Mouse (Mus musculus): ENCODE data around the gene Tgfbr2. TPM values are rescaled to one million over a fixed set of nuclear protein-coding genes. Genes with fewer than 3 reads are reported as not detected.

The Tgfbr2 gene
- total RNA-seq (2014; fragmentation: Nextera tagmentation) (not detected in 2 replicates), total RNA-seq (2017) (0.05 and 0.06 TPM in 2 replicates), polyA plus RNA-seq (2012) (not detected in 2 replicates)

GRCm38 (mm10) chr9:116174481-116175461 is at the start of gene Tgfbr2:
TSS of gene Tgfbr2 (minus strand) at chr9:116175360.
- H3K4me1 ChIP-seq (ENCODE audit: insufficient read depth, low read depth, low read length): no peaks in the 10 kb centered on the region
- H3K36me3 ChIP-seq (replicated peaks): no peaks in the 10 kb centered on the region
- no peaks in the 10 kb centered on the region for H3K27me3 ChIP-seq (ENCODE audit: insufficient read depth, low read length)
- H3K9me3 ChIP-seq (replicated peaks): peaks cover 72% of the 10 kb centered on the region
- DNase-seq (ENCODE audit: low spot score) (no peak), ATAC-seq (ENCODE audit: extremely low read depth, insufficient number of reproducible peaks, low FRiP score, poor library complexity, severe bottlenecking) (no peak)
- no peak within 1 kb of the TSS for H3K4me3 ChIP-seq (ENCODE audit: low read depth, low read length)
- TF ChIP-seq TAL1 (conservative IDR thresholded peaks at IDR 0.05; ENCODE audit: low read depth, low read length) (no peak), CTCF (IDR thresholded peaks at IDR 0.05; ENCODE audit: low read depth, low read length) (no peak), GATA2 (IDR thresholded peaks at IDR 0.05; ENCODE audit: borderline replicate concordance, low read depth, low read length) (no peak), POLR2AphosphoS5 (IDR thresholded peaks at IDR 0.05; ENCODE audit: insufficient replicate concordance, low read depth, low read length) (no peak), GATA1 (IDR thresholded peaks at IDR 0.05; ENCODE audit: borderline replicate concordance, low read length) (no peak)

DNA sequence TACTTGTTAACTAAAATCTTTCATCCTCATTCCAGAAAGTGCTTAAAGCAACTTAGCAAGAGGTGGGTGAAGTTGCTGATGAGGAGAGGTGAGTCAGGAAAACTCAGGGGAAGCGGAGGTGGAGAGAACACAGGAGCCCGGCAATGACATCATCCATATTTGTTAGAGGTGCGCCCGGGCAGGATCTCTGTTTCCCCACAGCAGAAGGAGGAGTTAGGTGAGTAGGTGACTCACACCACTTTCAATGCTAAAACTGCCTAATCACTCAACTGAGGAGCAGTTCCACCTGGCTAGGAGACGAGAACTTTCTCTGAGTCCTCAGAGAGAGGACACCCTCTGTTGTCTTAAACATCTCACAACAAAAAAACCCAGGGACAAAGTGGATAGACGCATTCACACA is 48.2 kb upstream of the Tgfbr2 start:
- TF ChIP-seq GATA1 (IDR thresholded peaks at IDR 0.05; ENCODE audit: borderline replicate concordance, low read length) (no peak), GATA2 (IDR thresholded peaks at IDR 0.05; ENCODE audit: borderline replicate concordance, low read depth, low read length) (no peak), TAL1 (conservative IDR thresholded peaks at IDR 0.05; ENCODE audit: low read depth, low read length) (no peak), POLR2AphosphoS5 (IDR thresholded peaks at IDR 0.05; ENCODE audit: insufficient replicate concordance, low read depth, low read length) (no peak), CTCF (IDR thresholded peaks at IDR 0.05; ENCODE audit: low read depth, low read length) (no peak)
- Histone ChIP-seq H3K4me1 (ENCODE audit: insufficient read depth, low read depth, low read length) (no peaks in the 10 kb centered on the region), H3K9me3 (replicated peaks) (peaks cover 70% of the 10 kb centered on the region), H3K36me3 (replicated peaks) (no peaks in the 10 kb centered on the region), H3K27me3 (ENCODE audit: insufficient read depth, low read length) (no peaks in the 10 kb centered on the region), H3K4me3 (ENCODE audit: low read depth, low read length) (no peak overlapping the region)
- DNase-seq (ENCODE audit: low spot score): no peak
- no peak for ATAC-seq (ENCODE audit: extremely low read depth, insufficient number of reproducible peaks, low FRiP score, poor library complexity, severe bottlenecking)

GRCm38 (mm10) chr9:116222643-116223042 is 47.5 kb upstream of the Tgfbr2 start:
- no peak for TF ChIP-seq GATA2 (IDR thresholded peaks at IDR 0.05; ENCODE audit: borderline replicate concordance, low read depth, low read length)
- no peak for TF ChIP-seq CTCF (IDR thresholded peaks at IDR 0.05; ENCODE audit: low read depth, low read length)
- TF ChIP-seq TAL1 (conservative IDR thresholded peaks at IDR 0.05; ENCODE audit: low read depth, low read length): no peak
- peaks cover 64% of the 10 kb centered on the region for H3K9me3 ChIP-seq (replicated peaks)
- no peaks in the 10 kb centered on the region for H3K4me1 ChIP-seq (ENCODE audit: insufficient read depth, low read depth, low read length)
- H3K4me3 ChIP-seq (ENCODE audit: low read depth, low read length): no peak overlapping the region
- no peaks in the 10 kb centered on the region for H3K27me3 ChIP-seq (ENCODE audit: insufficient read depth, low read length)
- no peak for ATAC-seq (ENCODE audit: extremely low read depth, insufficient number of reproducible peaks, low FRiP score, poor library complexity, severe bottlenecking)
- no peaks in the 10 kb centered on the region for H3K36me3 ChIP-seq (replicated peaks)
- no peak for DNase-seq (ENCODE audit: low spot score)

DNA sequence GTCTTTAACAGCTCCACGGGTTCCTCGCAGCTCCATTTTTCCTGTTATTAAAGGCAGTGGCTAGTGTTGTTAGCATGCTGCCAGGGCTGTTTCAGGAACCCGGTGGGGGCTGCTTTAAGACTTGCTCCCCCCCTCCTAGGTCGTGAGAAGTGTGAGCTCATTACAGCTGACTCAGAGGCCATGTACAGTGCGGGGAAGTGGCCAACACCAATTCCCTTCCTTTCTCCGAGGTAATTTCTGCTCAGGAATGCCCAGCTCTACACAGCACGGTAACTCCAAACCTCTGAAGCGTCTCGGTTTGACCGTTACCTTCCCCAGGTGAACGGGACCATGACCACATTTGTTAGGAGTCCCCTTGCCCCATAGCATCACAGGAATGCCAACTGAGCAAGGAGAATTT is 46.8 kb upstream of the Tgfbr2 start:
- Histone ChIP-seq H3K9me3 (replicated peaks) (peaks cover 64% of the 10 kb centered on the region), H3K4me3 (ENCODE audit: low read depth, low read length) (no peak overlapping the region), H3K4me1 (ENCODE audit: insufficient read depth, low read depth, low read length) (no peaks in the 10 kb centered on the region), H3K27me3 (ENCODE audit: insufficient read depth, low read length) (no peaks in the 10 kb centered on the region), H3K36me3 (replicated peaks) (no peaks in the 10 kb centered on the region)
- no peak for DNase-seq (ENCODE audit: low spot score)
- TF ChIP-seq TAL1 (conservative IDR thresholded peaks at IDR 0.05; ENCODE audit: low read depth, low read length) (no peak), POLR2AphosphoS5 (IDR thresholded peaks at IDR 0.05; ENCODE audit: insufficient replicate concordance, low read depth, low read length) (no peak), GATA1 (IDR thresholded peaks at IDR 0.05; ENCODE audit: borderline replicate concordance, low read length) (no peak), GATA2 (IDR thresholded peaks at IDR 0.05; ENCODE audit: borderline replicate concordance, low read depth, low read length) (no peak), CTCF (IDR thresholded peaks at IDR 0.05; ENCODE audit: low read depth, low read length) (no peak)
- ATAC-seq (ENCODE audit: extremely low read depth, insufficient number of reproducible peaks, low FRiP score, poor library complexity, severe bottlenecking): no peak

- ATAC-seq (ENCODE audit: extremely low read depth, insufficient number of reproducible peaks, low FRiP score, poor library complexity, severe bottlenecking) (no peak), DNase-seq (ENCODE audit: low spot score) (no peak)
- TF ChIP-seq TAL1 (conservative IDR thresholded peaks at IDR 0.05; ENCODE audit: low read depth, low read length) (no peak), POLR2AphosphoS5 (IDR thresholded peaks at IDR 0.05; ENCODE audit: insufficient replicate concordance, low read depth, low read length) (no peak), CTCF (IDR thresholded peaks at IDR 0.05; ENCODE audit: low read depth, low read length) (no peak), GATA2 (IDR thresholded peaks at IDR 0.05; ENCODE audit: borderline replicate concordance, low read depth, low read length) (no peak), GATA1 (IDR thresholded peaks at IDR 0.05; ENCODE audit: borderline replicate concordance, low read length) (no peak)
- Histone ChIP-seq H3K4me3 (ENCODE audit: low read depth, low read length) (no peak overlapping the region), H3K9me3 (replicated peaks) (peaks cover 64% of the 10 kb centered on the region), H3K4me1 (ENCODE audit: insufficient read depth, low read depth, low read length) (no peaks in the 10 kb centered on the region), H3K36me3 (replicated peaks) (no peaks in the 10 kb centered on the region), H3K27me3 (ENCODE audit: insufficient read depth, low read length) (no peaks in the 10 kb centered on the region)
Observed at GRCm38 (mm10) chr9:116221565-116221964, 46.4 kb upstream of the Tgfbr2 start.

- Histone ChIP-seq H3K9me3 (replicated peaks) (peaks cover 63% of the 10 kb centered on the region), H3K27me3 (ENCODE audit: insufficient read depth, low read length) (no peaks in the 10 kb centered on the region), H3K36me3 (replicated peaks) (no peaks in the 10 kb centered on the region), H3K4me1 (ENCODE audit: insufficient read depth, low read depth, low read length) (no peaks in the 10 kb centered on the region), H3K4me3 (ENCODE audit: low read depth, low read length) (no peak overlapping the region)
- TF ChIP-seq GATA1 (IDR thresholded peaks at IDR 0.05; ENCODE audit: borderline replicate concordance, low read length) (no peak), TAL1 (conservative IDR thresholded peaks at IDR 0.05; ENCODE audit: low read depth, low read length) (no peak), GATA2 (IDR thresholded peaks at IDR 0.05; ENCODE audit: borderline replicate concordance, low read depth, low read length) (no peak), CTCF (IDR thresholded peaks at IDR 0.05; ENCODE audit: low read depth, low read length) (no peak), POLR2AphosphoS5 (IDR thresholded peaks at IDR 0.05; ENCODE audit: insufficient replicate concordance, low read depth, low read length) (no peak)
- ATAC-seq (ENCODE audit: extremely low read depth, insufficient number of reproducible peaks, low FRiP score, poor library complexity, severe bottlenecking) (no peak), DNase-seq (ENCODE audit: low spot score) (no peak)
Observed at GRCm38 (mm10) chr9:116220616-116221015, 45.5 kb upstream of the Tgfbr2 start.
